Mouse (Mus musculus): ENCODE data around the gene Ccdc170. TPM values are rescaled to one million over a fixed set of nuclear protein-coding genes. Genes with fewer than 3 reads are reported as not detected.
A peak's percentile ranks its signal among the peaks of the same experiment; 100 is the strongest.

Gene Ccdc170
- polyA plus RNA-seq, 1 experiment from 2014 or later = not detected

DNA sequence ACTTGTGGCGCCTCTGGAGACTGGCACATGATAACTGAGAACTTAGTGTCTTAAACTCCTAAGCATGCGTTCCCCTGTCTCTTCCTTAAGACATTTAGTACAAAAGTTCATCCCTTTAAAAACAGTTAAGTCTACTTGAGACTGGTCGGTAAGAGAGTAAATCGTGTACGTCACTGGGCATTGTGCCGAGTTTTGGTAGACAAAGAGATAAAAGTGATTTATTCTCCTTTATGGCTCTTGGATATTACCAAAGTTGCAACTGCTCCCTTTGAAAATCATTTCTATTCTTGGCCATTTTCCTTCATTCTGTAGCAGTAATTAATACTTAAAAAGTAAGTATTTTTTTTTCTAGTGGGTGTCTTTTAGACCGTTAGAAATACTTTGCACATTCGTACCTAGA lies 20.9 kb downstream of the Ccdc170 start:
- Histone ChIP-seq H3K4me2 (ENCODE audit: low read depth, low read length) (no peak overlapping the region), H3K36me3 (ENCODE audit: control insufficient read depth, insufficient read depth, low read length) (no peaks in the 10 kb centered on the region), H3K27me3 (replicated peaks; ENCODE audit: control insufficient read depth, insufficient read depth, low read length) (no peaks in the 10 kb centered on the region), H3K27ac (ENCODE audit: low read length) (no peak overlapping the region), H3K4me3 (ENCODE audit: low read length) (no peak overlapping the region), H3K9me3 (ENCODE audit: control insufficient read depth, low read length) (no peaks in the 10 kb centered on the region), H3K9ac (ENCODE audit: low read depth, low read length) (no peak overlapping the region), H3K4me1 (ENCODE audit: control insufficient read depth, insufficient read depth, low read length) (no peaks in the 10 kb centered on the region)
- WGBS = 77% methylated on average over 8 of the region's 8 CpGs
- no peak for ATAC-seq

DNA sequence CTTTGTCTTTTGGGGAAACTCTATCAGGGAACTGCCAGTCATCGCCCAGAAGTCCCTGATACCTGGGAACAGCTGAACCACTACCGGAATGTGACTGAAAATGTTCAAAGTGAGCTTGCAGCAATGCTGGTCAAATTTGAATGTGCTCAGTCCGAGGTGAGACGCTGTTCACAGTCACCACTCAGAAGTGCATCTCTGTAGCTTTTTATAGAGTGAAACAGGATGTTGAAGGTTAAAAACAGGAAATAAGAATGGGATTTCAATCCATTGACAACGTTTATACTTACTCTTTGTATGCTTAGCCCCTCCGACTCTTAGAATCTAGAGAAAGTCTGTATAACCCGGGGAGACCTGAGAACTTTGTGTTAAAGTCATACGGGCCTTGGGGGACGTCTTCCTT lies 30.4 kb downstream of the Ccdc170 start:
- no peak overlapping the region for H3K9ac ChIP-seq (ENCODE audit: low read depth, low read length)
- no peaks in the 10 kb centered on the region for H3K4me1 ChIP-seq (ENCODE audit: control insufficient read depth, insufficient read depth, low read length)
- WGBS = 74% methylated on average over 9 of the region's 9 CpGs
- H3K4me3 ChIP-seq (ENCODE audit: low read length) = no peak overlapping the region
- no peak for ATAC-seq
- H3K9me3 ChIP-seq (ENCODE audit: control insufficient read depth, low read length) = no peaks in the 10 kb centered on the region
- no peak overlapping the region for H3K4me2 ChIP-seq (ENCODE audit: low read depth, low read length)
- H3K27ac ChIP-seq (ENCODE audit: low read length) = no peak overlapping the region
- H3K36me3 ChIP-seq (ENCODE audit: control insufficient read depth, insufficient read depth, low read length) = no peaks in the 10 kb centered on the region
- H3K27me3 ChIP-seq (replicated peaks; ENCODE audit: control insufficient read depth, insufficient read depth, low read length) = no peaks in the 10 kb centered on the region

DNA sequence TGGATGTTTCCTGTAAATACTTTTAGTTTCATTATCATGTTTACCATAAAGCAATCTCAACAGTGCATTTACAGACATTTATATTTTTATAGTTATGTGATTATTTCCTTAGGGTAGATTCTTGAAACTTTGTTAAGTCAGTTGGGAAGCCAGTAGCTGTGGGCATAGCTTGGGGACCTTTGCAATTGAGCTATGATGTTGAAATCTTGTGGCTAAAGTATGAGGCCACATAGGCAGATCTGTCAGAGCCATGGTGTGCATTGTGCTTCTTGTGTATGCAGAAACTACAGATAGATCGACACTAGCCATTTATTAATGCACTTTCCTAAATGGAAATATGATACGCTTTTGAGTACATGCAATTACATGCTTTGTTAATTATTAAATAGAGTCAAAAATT lies 35.3 kb downstream of the Ccdc170 start:
- no peaks in the 10 kb centered on the region for H3K36me3 ChIP-seq (ENCODE audit: control insufficient read depth, insufficient read depth, low read length)
- no peak overlapping the region for H3K4me2 ChIP-seq (ENCODE audit: low read depth, low read length)
- H3K4me3 ChIP-seq (ENCODE audit: low read length) = no peak overlapping the region
- H3K9ac ChIP-seq (ENCODE audit: low read depth, low read length) = no peak overlapping the region
- 86% methylated on average over 2 of the region's 2 CpGs for WGBS
- H3K9me3 ChIP-seq (ENCODE audit: control insufficient read depth, low read length) = no peaks in the 10 kb centered on the region
- no peaks in the 10 kb centered on the region for H3K4me1 ChIP-seq (ENCODE audit: control insufficient read depth, insufficient read depth, low read length)
- H3K27me3 ChIP-seq (replicated peaks; ENCODE audit: control insufficient read depth, insufficient read depth, low read length) = no peaks in the 10 kb centered on the region
- no peak overlapping the region for H3K27ac ChIP-seq (ENCODE audit: low read length)
- ATAC-seq = no peak

DNA sequence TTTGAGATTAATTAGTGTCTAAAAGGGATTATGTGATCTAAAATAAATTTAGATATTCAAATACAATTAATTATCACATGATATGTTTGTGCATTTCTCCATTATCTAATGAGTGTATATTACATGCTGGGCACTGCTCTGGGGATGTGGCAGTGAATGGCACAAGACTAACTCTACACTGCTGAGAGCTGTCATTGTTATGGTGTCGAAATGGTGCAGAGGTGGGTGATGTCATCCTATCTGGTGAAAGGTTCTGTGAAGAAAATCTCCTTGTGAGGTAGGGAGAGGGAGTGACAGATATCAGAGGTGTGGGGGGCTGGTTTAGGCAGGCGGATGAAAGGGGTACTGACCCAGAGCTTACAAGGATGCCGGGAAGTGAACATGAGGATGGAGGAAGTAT lies 37.3 kb downstream of the Ccdc170 start:
- Histone ChIP-seq H3K36me3 (ENCODE audit: control insufficient read depth, insufficient read depth, low read length) (no peaks in the 10 kb centered on the region), H3K4me3 (ENCODE audit: low read length) (no peak overlapping the region), H3K9me3 (ENCODE audit: control insufficient read depth, low read length) (no peaks in the 10 kb centered on the region), H3K27ac (ENCODE audit: low read length) (no peak overlapping the region), H3K27me3 (replicated peaks; ENCODE audit: control insufficient read depth, insufficient read depth, low read length) (no peaks in the 10 kb centered on the region), H3K9ac (ENCODE audit: low read depth, low read length) (no peak overlapping the region), H3K4me2 (ENCODE audit: low read depth, low read length) (no peak overlapping the region), H3K4me1 (ENCODE audit: control insufficient read depth, insufficient read depth, low read length) (no peaks in the 10 kb centered on the region)
- no peak for ATAC-seq
- 82% methylated on average over 3 of the region's 3 CpGs for WGBS

DNA sequence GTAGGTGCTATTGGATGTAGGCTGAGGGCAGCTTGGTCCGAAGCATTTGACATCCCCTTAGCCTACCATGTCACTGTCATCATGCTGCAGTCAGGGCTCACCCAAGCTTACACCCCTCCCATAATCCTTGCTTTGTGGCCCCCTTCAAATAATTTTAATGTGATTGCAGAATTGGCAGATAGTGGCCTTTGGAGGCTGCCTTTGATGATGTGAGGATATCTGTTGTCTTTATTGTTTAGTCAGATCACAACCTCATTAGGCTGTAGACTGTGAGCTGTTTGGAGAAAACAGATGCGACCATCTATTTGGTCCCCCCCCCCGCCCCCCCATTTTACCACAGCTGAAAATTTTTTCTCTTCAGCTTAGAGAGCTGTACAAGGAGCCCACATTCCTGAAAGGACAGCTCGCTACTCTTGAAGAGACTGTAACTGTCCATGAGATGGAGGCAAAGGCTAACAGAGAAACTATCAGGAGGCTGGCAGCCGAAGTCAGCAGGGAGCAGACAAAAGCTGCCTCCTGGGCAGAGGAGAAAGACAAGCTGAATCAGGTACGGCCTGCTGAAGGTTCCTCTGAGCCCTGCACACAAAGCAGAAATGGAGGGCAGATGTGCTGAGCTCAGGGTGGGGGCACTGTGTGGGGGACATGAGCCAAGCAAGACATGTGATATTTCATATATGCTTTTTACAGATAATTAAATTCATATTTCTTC lies 38.2 kb downstream of the Ccdc170 start:
- ATAC-seq = 0 out of 2 replicates have a peak, but pooled peaks have one; percentile 21
- no peak overlapping the region for H3K27ac ChIP-seq (ENCODE audit: low read length)
- H3K4me3 ChIP-seq (ENCODE audit: low read length) = no peak overlapping the region
- H3K27me3 ChIP-seq (replicated peaks; ENCODE audit: control insufficient read depth, insufficient read depth, low read length) = no peaks in the 10 kb centered on the region
- no peaks in the 10 kb centered on the region for H3K36me3 ChIP-seq (ENCODE audit: control insufficient read depth, insufficient read depth, low read length)
- H3K4me1 ChIP-seq (ENCODE audit: control insufficient read depth, insufficient read depth, low read length) = no peaks in the 10 kb centered on the region
- WGBS = 52% methylated on average over 6 of the region's 6 CpGs
- no peak overlapping the region for H3K4me2 ChIP-seq (ENCODE audit: low read depth, low read length)
- no peaks in the 10 kb centered on the region for H3K9me3 ChIP-seq (ENCODE audit: control insufficient read depth, low read length)
- no peak overlapping the region for H3K9ac ChIP-seq (ENCODE audit: low read depth, low read length)

DNA sequence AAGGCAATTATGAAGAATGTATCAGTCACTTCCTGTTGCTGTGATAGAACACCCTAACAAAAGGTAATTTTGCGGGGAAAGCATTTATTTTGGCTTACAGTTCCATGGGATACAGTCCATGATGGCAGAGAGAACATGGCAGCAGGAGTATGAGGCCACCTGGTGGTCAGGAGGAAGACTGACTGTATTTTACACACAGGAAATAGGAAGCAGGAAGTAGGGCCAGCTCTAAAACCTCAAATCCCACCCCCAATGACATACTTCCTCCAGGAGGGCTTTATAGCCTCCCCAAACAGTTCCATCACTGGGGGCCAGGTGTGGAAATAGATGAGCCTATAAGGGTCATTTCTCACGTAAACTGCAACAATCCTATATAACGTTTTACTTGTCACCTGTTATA lies 39.8 kb downstream of the Ccdc170 start:
- Histone ChIP-seq H3K4me3 (ENCODE audit: low read length) (no peak overlapping the region), H3K27me3 (replicated peaks; ENCODE audit: control insufficient read depth, insufficient read depth, low read length) (no peaks in the 10 kb centered on the region), H3K9ac (ENCODE audit: low read depth, low read length) (no peak overlapping the region), H3K27ac (ENCODE audit: low read length) (no peak overlapping the region), H3K36me3 (ENCODE audit: control insufficient read depth, insufficient read depth, low read length) (no peaks in the 10 kb centered on the region), H3K4me1 (ENCODE audit: control insufficient read depth, insufficient read depth, low read length) (no peaks in the 10 kb centered on the region), H3K4me2 (ENCODE audit: low read depth, low read length) (no peak overlapping the region), H3K9me3 (ENCODE audit: control insufficient read depth, low read length) (no peaks in the 10 kb centered on the region)
- WGBS = 93% methylated on average over 3 of the region's 3 CpGs
- no peak for ATAC-seq

DNA sequence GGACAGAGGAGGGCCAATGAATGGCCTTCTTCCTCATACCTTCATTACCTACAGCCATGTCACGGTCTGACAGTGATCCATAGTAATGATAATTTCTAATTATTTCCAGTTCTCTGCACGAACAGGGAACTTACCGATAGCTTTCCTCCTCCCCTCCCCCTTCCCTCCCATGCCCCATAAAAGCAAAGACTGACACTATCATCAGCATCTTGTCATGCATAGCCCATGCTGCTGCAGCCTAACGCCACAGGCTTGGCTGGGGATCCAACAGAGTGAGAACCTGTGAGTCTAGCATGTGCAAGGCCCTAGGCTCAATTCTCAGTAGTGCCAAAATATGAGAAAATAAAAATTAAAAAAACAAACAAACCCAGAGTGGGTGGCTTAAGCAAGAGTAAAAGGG lies 40.8 kb downstream of the Ccdc170 start:
- Histone ChIP-seq H3K9ac (ENCODE audit: low read depth, low read length) (no peak overlapping the region), H3K27ac (ENCODE audit: low read length) (no peak overlapping the region), H3K4me1 (ENCODE audit: control insufficient read depth, insufficient read depth, low read length) (no peaks in the 10 kb centered on the region), H3K27me3 (replicated peaks; ENCODE audit: control insufficient read depth, insufficient read depth, low read length) (no peaks in the 10 kb centered on the region), H3K4me3 (ENCODE audit: low read length) (no peak overlapping the region), H3K4me2 (ENCODE audit: low read depth, low read length) (no peak overlapping the region), H3K36me3 (ENCODE audit: control insufficient read depth, insufficient read depth, low read length) (no peaks in the 10 kb centered on the region), H3K9me3 (ENCODE audit: control insufficient read depth, low read length) (no peaks in the 10 kb centered on the region)
- 65% methylated on average over 4 of the region's 4 CpGs for WGBS
- no peak for ATAC-seq

DNA sequence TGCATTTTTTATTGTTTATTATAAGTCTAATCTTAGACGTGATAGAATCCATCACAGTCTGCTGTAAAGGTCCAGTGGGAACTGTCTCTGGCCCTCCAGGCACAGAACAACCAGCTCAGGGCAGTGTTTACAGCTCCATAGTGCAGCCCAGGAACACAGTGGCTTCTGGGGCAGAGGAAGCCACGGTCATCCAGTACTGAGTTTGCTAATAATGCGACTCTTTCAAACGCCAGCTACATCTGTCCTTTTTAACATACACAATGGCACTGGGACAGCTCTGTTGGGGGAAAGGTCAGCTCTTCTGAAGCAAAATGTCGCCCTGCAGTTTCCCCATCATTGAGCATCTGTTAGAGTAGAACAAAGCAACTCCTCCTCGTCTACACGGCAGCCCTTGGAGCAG lies 45.7 kb downstream of the Ccdc170 start:
- H3K4me2 ChIP-seq (ENCODE audit: low read depth, low read length) = no peak overlapping the region
- H3K27ac ChIP-seq (ENCODE audit: low read length) = no peak overlapping the region
- no peak overlapping the region for H3K4me3 ChIP-seq (ENCODE audit: low read length)
- no peaks in the 10 kb centered on the region for H3K9me3 ChIP-seq (ENCODE audit: control insufficient read depth, low read length)
- H3K4me1 ChIP-seq (ENCODE audit: control insufficient read depth, insufficient read depth, low read length) = no peaks in the 10 kb centered on the region
- no peak overlapping the region for H3K9ac ChIP-seq (ENCODE audit: low read depth, low read length)
- H3K27me3 ChIP-seq (replicated peaks; ENCODE audit: control insufficient read depth, insufficient read depth, low read length) = no peaks in the 10 kb centered on the region
- no peak for ATAC-seq
- 61% methylated on average over 7 of the region's 7 CpGs for WGBS
- H3K36me3 ChIP-seq (ENCODE audit: control insufficient read depth, insufficient read depth, low read length) = no peaks in the 10 kb centered on the region

DNA sequence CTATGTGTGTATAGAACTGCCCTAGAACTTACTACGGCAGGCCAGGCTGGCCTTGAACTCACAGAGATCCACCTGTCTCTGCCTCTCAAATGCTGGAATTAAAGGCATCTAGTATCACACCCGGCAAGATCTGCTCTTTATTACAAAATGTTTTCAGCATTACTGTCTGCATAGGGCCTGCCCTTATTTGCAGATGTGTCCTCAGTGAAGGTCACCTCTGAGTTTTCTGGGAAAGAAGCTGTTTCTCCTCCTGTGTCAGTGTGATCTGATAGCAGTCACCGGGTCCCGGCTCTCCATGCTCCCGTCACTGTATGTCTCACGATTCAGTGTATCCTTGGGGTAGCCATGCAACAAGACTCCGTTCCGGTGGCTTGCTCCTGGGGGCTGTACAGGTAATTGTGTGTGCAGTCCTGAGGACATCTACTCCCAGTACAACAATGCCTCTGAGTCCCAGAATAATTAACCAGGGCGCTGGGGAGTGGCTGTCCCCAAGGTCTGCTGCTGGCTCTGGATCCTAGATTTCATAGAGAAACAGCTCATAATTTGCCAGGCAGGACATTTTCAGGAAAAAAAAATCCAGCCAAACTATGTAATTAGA lies 48.4 kb downstream of the Ccdc170 start:
- Histone ChIP-seq H3K36me3 (ENCODE audit: control insufficient read depth, insufficient read depth, low read length) (no peaks in the 10 kb centered on the region), H3K27me3 (replicated peaks; ENCODE audit: control insufficient read depth, insufficient read depth, low read length) (no peaks in the 10 kb centered on the region), H3K4me2 (ENCODE audit: low read depth, low read length) (0 out of 2 replicates have a peak overlapping the region, but pooled peaks have one; percentile 18), H3K27ac (ENCODE audit: low read length) (peak overlapping the region; percentile 73; the same call in 1 of the 2 replicates), H3K4me1 (ENCODE audit: control insufficient read depth, insufficient read depth, low read length) (no peaks in the 10 kb centered on the region), H3K9ac (ENCODE audit: low read depth, low read length) (no peak overlapping the region), H3K4me3 (ENCODE audit: low read length) (no peak overlapping the region), H3K9me3 (ENCODE audit: control insufficient read depth, low read length) (no peaks in the 10 kb centered on the region)
- WGBS = 68% methylated on average over 9 of the region's 9 CpGs
- peak; percentile 87 for ATAC-seq

DNA sequence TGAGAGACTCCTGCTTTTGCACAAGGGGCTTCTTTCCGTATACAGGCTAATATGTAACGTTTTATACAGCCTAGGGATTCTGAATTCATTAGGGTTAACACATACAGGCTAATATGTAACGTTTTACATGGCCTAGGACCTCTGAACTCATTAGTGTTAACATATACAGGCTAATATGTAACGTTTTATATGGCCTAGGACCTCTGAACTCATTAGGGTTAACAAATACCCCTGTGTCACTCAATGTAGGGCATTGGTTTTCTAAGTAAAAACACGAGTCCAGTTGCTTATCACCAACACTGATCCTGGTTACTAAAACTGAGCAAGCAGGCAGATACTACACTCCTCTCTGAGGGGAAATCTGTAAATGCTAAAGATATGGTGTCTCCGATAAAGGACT lies 49.6 kb downstream of the Ccdc170 start:
- Histone ChIP-seq H3K4me2 (ENCODE audit: low read depth, low read length) (no peak overlapping the region), H3K9me3 (ENCODE audit: control insufficient read depth, low read length) (no peaks in the 10 kb centered on the region), H3K27me3 (replicated peaks; ENCODE audit: control insufficient read depth, insufficient read depth, low read length) (no peaks in the 10 kb centered on the region), H3K27ac (ENCODE audit: low read length) (no peak overlapping the region), H3K9ac (ENCODE audit: low read depth, low read length) (no peak overlapping the region), H3K4me1 (ENCODE audit: control insufficient read depth, insufficient read depth, low read length) (no peaks in the 10 kb centered on the region), H3K36me3 (ENCODE audit: control insufficient read depth, insufficient read depth, low read length) (no peaks in the 10 kb centered on the region), H3K4me3 (ENCODE audit: low read length) (no peak overlapping the region)
- WGBS = 52% methylated on average over 6 of the region's 6 CpGs
- peak; percentile 80 for ATAC-seq

Data from intestine, embryonic 16.5 days (tissue).